Mouse (Mus musculus) lung, embryonic 14.5 days (tissue): ENCODE measurements around the gene Fxr1. TPM values are rescaled to one million over a fixed set of nuclear protein-coding genes. Genes with fewer than 3 reads are reported as not detected.

Source experiments
- ATAC-seq: fragments of 200-750 bp; cut with Nextera tagmentation; 2 replicates; pipeline ENCODE4 v1.8.0; 2017; ENCODE audit warnings: mild to moderate bottlenecking, moderate TSS enrichment, moderate library complexity; ENCODE audit not compliant: insufficient read depth
- DNase-seq: peaks from one replicate; pipeline ENCODE4 v3.0.0-alpha.2; 2015
- H3K27ac ChIP-seq: fragments of 300-500 bp; sonication (generic); 2 replicates; pipeline ENCODE4 v1.5.1; 2014; ENCODE audit warnings: low read depth, mild to moderate bottlenecking, moderate library complexity
- H3K27me3 ChIP-seq: fragments of 300-500 bp; sonication (generic); 2 replicates; pipeline ENCODE4 v1.6.1; 2014; ENCODE audit warnings: low read length, control low read depth; ENCODE audit not compliant: insufficient read depth
- H3K36me3 ChIP-seq: fragments of 300-500 bp; sonication (generic); 2 replicates; pipeline ENCODE4 v1.6.1; 2014; ENCODE audit warnings: control low read depth; ENCODE audit not compliant: insufficient read depth
- H3K4me1 ChIP-seq: fragments of 300-500 bp; sonication (generic); 2 replicates; pipeline ENCODE4 v1.6.1; 2014; ENCODE audit warnings: antibody characterized with exemption, control low read depth; ENCODE audit not compliant: insufficient read depth
- H3K4me2 ChIP-seq: fragments of 300-500 bp; sonication (generic); 2 replicates; pipeline ENCODE4 v1.6.1; 2014; ENCODE audit warnings: mild to moderate bottlenecking
- H3K4me3 ChIP-seq: fragments of 300-500 bp; sonication (generic); 2 replicates; pipeline ENCODE4 v1.5.1; 2014; ENCODE audit warnings: low read depth, low read length
- H3K9ac ChIP-seq: fragments of 300-500 bp; sonication (generic); 2 replicates; pipeline ENCODE4 v1.6.1; 2014
- H3K9me3 ChIP-seq: fragments of 300-500 bp; sonication (generic); 2 replicates; pipeline ENCODE4 v1.6.1; 2016; ENCODE audit warnings: low read depth, low read length, control low read depth
- CTCF ChIP-seq: IDR thresholded peaks from 2 replicates; pipeline ENCODE4 v1.5.1; 2016; ENCODE audit warnings: antibody characterized with exemption, low read depth
- WGBS: fragments of 180-500 bp; shearing (Covaris S2); extraction: QIAGEN DNeasy Blood & Tissue Kit; methylation state at CpG from one replicate; pipeline ENCODE4 v1.1.7; 2014; 5-methylcytosine and 5-hydroxymethylcytosine counted together
- polyA plus RNA-seq: library from polyadenylated mRNA; unstranded; fragments of >200 nt; fragmentation: Nextera tagmentation; extraction: Ambion mirVana; gene quantifications from 2 replicates; pipeline ENCODE4 v1.2.1, GENCODE M21; 2014

Fxr1 gene
- polyA plus RNA-seq, 1 experiment from 2014 or later, result 54.3 TPM

GRCm38 (mm10) chr3:34020382-34021258, 877 bp downstream of the Fxr1 start:
- H3K36me3 ChIP-seq, result no peaks in the 10 kb centered on the region
- peak overlapping the region; percentile 82 for H3K4me2 ChIP-seq
- DNase-seq (peak; percentile 36), ATAC-seq (peak; percentile 66)
- under 1% methylated on average over 30 of the region's 70 CpGs for WGBS
- peak overlapping the region; percentile 91 for H3K4me3 ChIP-seq
- peak overlapping the region; percentile 99 for H3K9ac ChIP-seq
- peak overlapping the region; percentile 92 for H3K27ac ChIP-seq
- TF ChIP-seq CTCF, result no peak
- peaks cover 4% of the 10 kb centered on the region; the same call in 1 of the 2 replicates for H3K4me1 ChIP-seq
- no peaks in the 10 kb centered on the region for H3K9me3 ChIP-seq
- no peaks in the 10 kb centered on the region for H3K27me3 ChIP-seq

GRCm38 (mm10) chr3:34021259-34021828, 1.6 kb downstream of the Fxr1 start:
- WGBS, result 65% methylated on average over 4 of the region's 4 CpGs
- peaks cover 4% of the 10 kb centered on the region; the same call in 1 of the 2 replicates for H3K4me1 ChIP-seq
- no peaks in the 10 kb centered on the region for H3K9me3 ChIP-seq
- ATAC-seq (no peak), DNase-seq (no peak)
- H3K27ac ChIP-seq, result no peak overlapping the region
- no peaks in the 10 kb centered on the region for H3K36me3 ChIP-seq
- TF ChIP-seq CTCF, result no peak
- peak overlapping the region; percentile 99; the same call in 1 of the 2 replicates for H3K9ac ChIP-seq
- no peaks in the 10 kb centered on the region for H3K27me3 ChIP-seq
- peak overlapping the region; percentile 91 for H3K4me3 ChIP-seq
- peak overlapping the region; percentile 82 for H3K4me2 ChIP-seq

GRCm38 (mm10) chr3:34028935-34029334, 9.2 kb downstream of the Fxr1 start:
- Histone ChIP-seq H3K36me3 (no peaks in the 10 kb centered on the region), H3K9ac (no peak overlapping the region), H3K27me3 (no peaks in the 10 kb centered on the region), H3K27ac (no peak overlapping the region), H3K4me1 (no peaks in the 10 kb centered on the region), H3K4me2 (no peak overlapping the region), H3K4me3 (no peak overlapping the region), H3K9me3 (no peaks in the 10 kb centered on the region)
- no peak for DNase-seq
- TF ChIP-seq CTCF, result no peak
- ATAC-seq, result no peak

- ATAC-seq, result no peak
- Histone ChIP-seq H3K4me2 (no peak overlapping the region), H3K9me3 (no peaks in the 10 kb centered on the region), H3K4me3 (no peak overlapping the region), H3K9ac (no peak overlapping the region), H3K4me1 (no peaks in the 10 kb centered on the region), H3K27ac (no peak overlapping the region), H3K36me3 (no peaks in the 10 kb centered on the region), H3K27me3 (no peaks in the 10 kb centered on the region)
- no peak for DNase-seq
- WGBS, result 80% methylated on average over 3 of the region's 3 CpGs
- no peak for TF ChIP-seq CTCF
These were observed 10.9 kb downstream of the Fxr1 start for GRCm38 (mm10) chr3:34030601-34031000.

GRCm38 (mm10) chr3:34033720-34034364, 14.1 kb downstream of the Fxr1 start:
- Histone ChIP-seq H3K4me2 (no peak overlapping the region), H3K4me1 (no peaks in the 10 kb centered on the region), H3K27ac (no peak overlapping the region), H3K4me3 (no peak overlapping the region), H3K9ac (no peak overlapping the region), H3K36me3 (peaks cover 5% of the 10 kb centered on the region; the same call in 1 of the 2 replicates), H3K27me3 (no peaks in the 10 kb centered on the region), H3K9me3 (no peaks in the 10 kb centered on the region)
- TF ChIP-seq CTCF, result no peak
- ATAC-seq, result no peak
- no peak for DNase-seq
- WGBS, result 77% methylated on average over 3 of the region's 3 CpGs

- Histone ChIP-seq H3K4me1 (no peaks in the 10 kb centered on the region), H3K9ac (no peak overlapping the region), H3K36me3 (peaks cover 5% of the 10 kb centered on the region; the same call in 1 of the 2 replicates), H3K4me3 (no peak overlapping the region), H3K27ac (no peak overlapping the region), H3K27me3 (no peaks in the 10 kb centered on the region), H3K9me3 (no peaks in the 10 kb centered on the region), H3K4me2 (no peak overlapping the region)
- DNase-seq, result no peak
- no peak for TF ChIP-seq CTCF
- no peak for ATAC-seq
- WGBS, result 68% methylated on average over 1 of the region's 1 CpGs
These were observed 15.1 kb downstream of the Fxr1 start for GRCm38 (mm10) chr3:34034803-34035202.

GRCm38 (mm10) chr3:34035706-34036105, 16.0 kb downstream of the Fxr1 start:
- peaks cover 9% of the 10 kb centered on the region; the same call in 1 of the 2 replicates for H3K36me3 ChIP-seq
- no peaks in the 10 kb centered on the region for H3K4me1 ChIP-seq
- no peak overlapping the region for H3K27ac ChIP-seq
- TF ChIP-seq CTCF, result no peak
- no peak overlapping the region for H3K4me3 ChIP-seq
- DNase-seq (no peak), ATAC-seq (no peak)
- no peaks in the 10 kb centered on the region for H3K9me3 ChIP-seq
- H3K9ac ChIP-seq, result no peak overlapping the region
- H3K27me3 ChIP-seq, result no peaks in the 10 kb centered on the region
- H3K4me2 ChIP-seq, result no peak overlapping the region
- WGBS, result 85% methylated on average over 3 of the region's 3 CpGs
